Mouse (Mus musculus): ENCODE data around the gene Krt33a.

- no peak for TF ChIP-seq CTCF (IDR thresholded peaks at IDR 0.05; ENCODE audit: low read depth, low read length)
- TF ChIP-seq GATA1 (IDR thresholded peaks at IDR 0.05; ENCODE audit: borderline replicate concordance, low read length), result no peak
These were observed 40.0 kb upstream of the Krt33a start for GRCm38 (mm10) chr11:100055686-100056655.
